Mouse (Mus musculus): ENCODE results near the gene Pcdh9. TPM values are rescaled to one million over a fixed set of nuclear protein-coding genes. Genes with fewer than 3 reads are reported as not detected.

Pcdh9 gene
- not detected for total RNA-seq (2023)

GRCm38 (mm10) chr14:93890519-93891370 lies at the start of gene Pcdh9:
Gene Pcdh9 (minus strand): TSS chr14:93890679.

Data from neutrophil, adult 83 days (primary cell).